In the genomic region with DNA sequence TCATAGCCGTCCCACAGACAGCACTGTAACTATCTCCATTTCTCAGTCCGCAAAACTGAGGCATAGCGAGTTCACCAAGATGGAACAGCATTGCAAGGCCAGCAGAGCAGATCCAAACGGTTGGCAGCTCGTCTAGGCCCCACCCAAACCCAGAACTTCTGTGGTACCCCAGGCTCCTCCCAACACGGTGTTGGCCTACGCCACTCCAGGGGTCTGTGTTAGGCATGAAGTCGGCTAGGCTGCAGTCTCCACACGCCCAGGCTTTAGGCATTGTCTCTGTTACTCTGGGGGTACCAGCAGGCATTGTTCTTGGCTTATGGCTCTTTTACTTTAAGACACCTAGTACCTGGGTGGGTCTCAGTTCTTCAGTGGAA, we compare ENCODE assay signal across 8 mouse cellular contexts. TPM values are rescaled to one million over a fixed set of nuclear protein-coding genes. Genes with fewer than 3 reads are reported as not detected.
A peak's percentile ranks its signal among the peaks of the same experiment; 100 is the strongest.
DNase-seq lines count a peak whose midpoint lies in the region; ATAC-seq and TF ChIP-seq lines count a peak whose summit lies in the region.

No protein-coding gene starts in this region.

- H3K4me1 ChIP-seq in ES-E14 (ENCODE audit: control insufficient read depth in 2 of 2, insufficient read depth in 2 of 2, low read length in 2 of 2, poor library complexity in 1 of 2): peaks cover 17 to 21% of the 10 kb centered on the region in 2 experiments; a peak in 3 of 4 replicates
- peaks cover 48% of the 10 kb centered on the region for H3K4me1 ChIP-seq in hindbrain, embryonic 10.5 days (replicated peaks)
- no peaks in the 10 kb centered on the region; the same call in 1 of the 2 replicates for H3K4me1 ChIP-seq in liver, postnatal 0 days (ENCODE audit: insufficient read depth)

- TF ChIP-seq EP300 in liver, postnatal 0 days (IDR thresholded peaks at IDR 0.05; ENCODE audit: low read depth): no peak

- peak overlapping the region; percentile 77 for H3K9ac ChIP-seq in ES-E14 (ENCODE audit: insufficient read depth, low read depth, low read length, poor library complexity, severe bottlenecking)
- H3K9ac ChIP-seq in liver, postnatal 0 days (replicated peaks): peak overlapping the region; percentile 30

- H3K27ac ChIP-seq in ES-E14 (ENCODE audit: insufficient read depth, low read depth, low read length, poor library complexity, severe bottlenecking): peak overlapping the region; percentile 96
- peak overlapping the region; percentile 85 for H3K27ac ChIP-seq in hindbrain, embryonic 10.5 days
- peak overlapping the region; percentile 84 for H3K27ac ChIP-seq in liver, postnatal 0 days (ENCODE audit: low read depth)

- H3K36me3 ChIP-seq in ES-E14 (ENCODE audit: control insufficient read depth, insufficient read depth, low read length, poor library complexity, severe bottlenecking): no peaks in the 10 kb centered on the region
- no peaks in the 10 kb centered on the region for H3K36me3 ChIP-seq in hindbrain, embryonic 10.5 days
- H3K36me3 ChIP-seq in liver, postnatal 0 days (replicated peaks; ENCODE audit: insufficient read depth, low read length): no peaks in the 10 kb centered on the region; the same call in 1 of the 2 replicates

- no peaks in the 10 kb centered on the region for H3K9me3 ChIP-seq in ES-E14 (ENCODE audit: control insufficient read depth, insufficient read depth, low read depth, low read length)
- H3K9me3 ChIP-seq in hindbrain, embryonic 10.5 days: no peaks in the 10 kb centered on the region
- no peaks in the 10 kb centered on the region for H3K9me3 ChIP-seq in liver, postnatal 0 days (ENCODE audit: low read length)

- H3K4me2 ChIP-seq in liver, postnatal 0 days (ENCODE audit: low read depth, low read length): peak overlapping the region; percentile 63

- peak overlapping the region; percentile 51 to 55 for H3K4me3 ChIP-seq in ES-E14 (ENCODE audit: insufficient read depth in 1 of 2, low read depth in 1 of 2, low read length in 2 of 2, poor library complexity in 1 of 2, severe bottlenecking in 1 of 2)
- peak overlapping the region; percentile 46 for H3K4me3 ChIP-seq in hindbrain, embryonic 10.5 days
- peak overlapping the region; percentile 40 for H3K4me3 ChIP-seq in liver, postnatal 0 days (ENCODE audit: low read depth, low read length)

- no peak for TF ChIP-seq CTCF in liver, postnatal 0 days (IDR thresholded peaks at IDR 0.05; ENCODE audit: low read depth)

- intact Hi-C loops in heart, postnatal 10 days (cut with DNase I): loop anchor here (1.0 to 2.0 kb wide), 3 partner anchors 32 to 112 kb away; no protein-coding TSS in a partner anchor

- in situ Hi-C loops in ES-E14 (cut with MboI; ENCODE audit: low sequenced_read_pairs in 2 of 2, unreplicated experiment in 2 of 2): no loop called here

- H3K27me3 ChIP-seq in hindbrain, embryonic 10.5 days (ENCODE audit: insufficient read depth, poor library complexity, severe bottlenecking): no peaks in the 10 kb centered on the region
- H3K27me3 ChIP-seq in liver, postnatal 0 days (ENCODE audit: insufficient read depth, low read length): no peaks in the 10 kb centered on the region

- peak; percentile 96 for DNase-seq in heart, adult 11 months
- DNase-seq in heart, postnatal 10 days: no peak
- DNase-seq in ES-E14 (ENCODE audit: low read depth, low spot score): no peak
- no peak for DNase-seq in hindbrain, embryonic 10.5 days (ENCODE audit: low spot score)
- no peak for DNase-seq in liver, postnatal 0 days
- DNase-seq in adrenal gland, adult 18-20 months (ENCODE audit: low spot score in 2 of 2): no peak
- no peak for DNase-seq in thymus, postnatal 4 days
- DNase-seq in kidney, postnatal 36 days: no peak

- WGBS in hindbrain, embryonic 10.5 days: 40% methylated on average over 9 of the region's 9 CpGs
- WGBS in liver, postnatal 0 days (ENCODE audit: insufficient replicate concordance): 38% methylated on average over 9 of the region's 9 CpGs

- no peak for ATAC-seq in liver, postnatal 0 days

TF ChIP-seq in ES-E14, 5 proteins besides CTCF, POLR2A, EP300 and RAD21:
- TF ChIP-seq ZC3H11A (IDR thresholded peaks at IDR 0.05; ENCODE audit: borderline replicate concordance, low read depth, low read length): no peak; the same call in 1 of the 2 replicates
- TF ChIP-seq MAFK (IDR thresholded peaks at IDR 0.05; ENCODE audit: insufficient read depth, low read depth, low read length): no peak
- TF ChIP-seq HCFC1 (IDR thresholded peaks at IDR 0.05; ENCODE audit: borderline replicate concordance, insufficient read depth, low read length): no peak

RNA-seq across cellular contexts. Expression of a gene that starts 30.2 kb away (rescaled TPM):
- total RNA-seq in heart, postnatal 10 days (2021): 100 to 1,000 TPM; 134 to 153 TPM
- total RNA-seq in ES-E14 (2012; rRNA removed): 55.3 and 56.4 TPM in 2 replicates
- 50.6 and 77.8 TPM in 2 replicates for polyA plus RNA-seq in hindbrain, embryonic 10.5 days (2016; fragmentation: Nextera tagmentation; extraction: Ambion mirVana)
- polyA plus RNA-seq in liver, postnatal 0 days (2015; fragmentation: Nextera tagmentation; extraction: Ambion mirVana): 6.9 and 7.0 TPM in 2 replicates
- 10 to 100 TPM; 41.0 to 48.5 TPM for total RNA-seq in adrenal gland, adult 18-20 months (2021)
